Mouse (Mus musculus) frontal cortex, adult 2 months (tissue): ENCODE measurements around the gene Myo10. TPM values are rescaled to one million over a fixed set of nuclear protein-coding genes. Genes with fewer than 3 reads are reported as not detected.

ENCODE experiments used
- DNase-seq, 2 experiments: peaks; one replicate each; pipeline ENCODE4 v3.0.0; 2022; ENCODE audit warnings: low spot score in 1 of 2; ENCODE audit errors: extremely low spot score in 1 of 2
- polyA plus RNA-seq: library from polyadenylated mRNA; depleted of rRNA; stranded (reverse); fragments of >200 nt; gene quantifications from 2 replicates; pipeline ENCODE4 v1.2.3, GENCODE M21; 2012

Myo10 gene
- polyA plus RNA-seq, 1 experiment = 57.3 TPM

- DNase-seq = no peak
Measured at GRCm38 (mm10) chr15:25787406-25787805, 165.1 kb downstream of the Myo10 start.

- no peak for DNase-seq
Measured at GRCm38 (mm10) chr15:25787965-25788364, 165.6 kb downstream of the Myo10 start.

- DNase-seq = no peak
Measured at GRCm38 (mm10) chr15:25788565-25788964, 166.2 kb downstream of the Myo10 start.

GRCm38 (mm10) chr15:25789241-25789640 lies 166.9 kb downstream of the Myo10 start:
- DNase-seq = no peak

- no peak for DNase-seq
Measured at GRCm38 (mm10) chr15:25791660-25792353, 169.5 kb downstream of the Myo10 start.

- no peak for DNase-seq
Measured at GRCm38 (mm10) chr15:25794123-25794522, 171.8 kb downstream of the Myo10 start.

- DNase-seq = no peak
Measured at GRCm38 (mm10) chr15:25795496-25795895, 173.2 kb downstream of the Myo10 start.

- DNase-seq = no peak
Measured at GRCm38 (mm10) chr15:25796353-25796752, 174.0 kb downstream of the Myo10 start.

GRCm38 (mm10) chr15:25797179-25797578 lies 174.9 kb downstream of the Myo10 start:
- no peak for DNase-seq

- no peak for DNase-seq
Measured at GRCm38 (mm10) chr15:25797888-25798287, 175.6 kb downstream of the Myo10 start.

- DNase-seq = no peak
Measured at GRCm38 (mm10) chr15:25801726-25802125, 179.4 kb downstream of the Myo10 start.

- DNase-seq = peak in 1 of 2 experiments; percentile 51
Measured at GRCm38 (mm10) chr15:25802194-25802593, 179.9 kb downstream of the Myo10 start.

- no peak for DNase-seq
Measured at GRCm38 (mm10) chr15:25803111-25803510, 180.8 kb downstream of the Myo10 start.

GRCm38 (mm10) chr15:25805336-25806110 lies 183.2 kb downstream of the Myo10 start:
- peak; percentile 46 to 89 for DNase-seq

GRCm38 (mm10) chr15:25806363-25806762 lies 184.0 kb downstream of the Myo10 start:
- no peak for DNase-seq

- DNase-seq = no peak
Measured at GRCm38 (mm10) chr15:25806878-25807277, 184.6 kb downstream of the Myo10 start.

GRCm38 (mm10) chr15:25808677-25809460 lies 186.5 kb downstream of the Myo10 start:
- DNase-seq = no peak

- DNase-seq = no peak
Measured at GRCm38 (mm10) chr15:25809669-25810068, 187.3 kb downstream of the Myo10 start.

GRCm38 (mm10) chr15:25811834-25812250 lies 189.5 kb downstream of the Myo10 start:
- DNase-seq = no peak

- no peak for DNase-seq
Measured at GRCm38 (mm10) chr15:25812479-25812878, 190.2 kb downstream of the Myo10 start.

GRCm38 (mm10) chr15:25814535-25814934 lies 192.2 kb downstream of the Myo10 start:
- no peak for DNase-seq
